Mouse (Mus musculus): ENCODE measurements around the gene Plcxd2.

Plcxd2 gene

DNA sequence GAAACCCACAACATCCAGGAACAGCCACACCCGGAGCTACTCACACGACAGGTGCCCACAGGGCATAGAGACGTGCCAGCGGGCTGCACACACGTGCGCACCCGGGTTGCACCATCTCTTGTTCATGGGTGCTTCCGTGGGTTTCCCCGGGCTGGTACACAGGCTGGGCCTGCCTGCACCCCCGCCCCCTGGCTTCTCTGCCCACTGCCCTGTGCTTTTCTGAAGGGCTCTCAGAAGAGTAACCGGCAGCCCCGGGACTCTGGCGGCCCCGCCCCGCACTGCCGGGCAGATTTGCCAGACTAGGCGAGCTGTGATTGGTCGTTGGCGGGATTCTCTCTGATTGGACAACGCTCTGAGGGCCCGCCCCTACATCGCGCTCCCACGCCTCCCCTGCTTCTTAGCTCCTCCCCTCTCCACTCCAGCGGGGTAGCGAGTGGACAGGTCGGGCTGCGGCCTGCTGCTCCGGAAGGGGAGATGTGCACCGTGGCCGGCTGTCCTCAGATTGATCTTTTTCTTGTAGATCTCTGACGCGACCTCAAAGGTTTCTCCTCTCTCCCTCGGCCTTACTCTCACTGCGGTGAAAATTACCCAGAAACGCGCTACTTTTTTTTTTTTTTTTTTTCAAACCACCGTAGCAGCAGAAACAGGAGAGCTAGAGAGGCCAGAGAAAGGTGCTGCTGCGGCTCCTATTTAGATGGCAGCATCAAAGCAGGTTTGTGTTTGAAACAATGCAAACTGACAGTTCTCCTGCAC lies at the start of gene Plcxd2:
Plcxd2 (minus strand) TSS at position 66 of the 753 bp plus-strand sequence.
- peak; percentile 92 to 93 for DNase-seq (ENCODE audit: low spot score in 2 of 2)

DNA sequence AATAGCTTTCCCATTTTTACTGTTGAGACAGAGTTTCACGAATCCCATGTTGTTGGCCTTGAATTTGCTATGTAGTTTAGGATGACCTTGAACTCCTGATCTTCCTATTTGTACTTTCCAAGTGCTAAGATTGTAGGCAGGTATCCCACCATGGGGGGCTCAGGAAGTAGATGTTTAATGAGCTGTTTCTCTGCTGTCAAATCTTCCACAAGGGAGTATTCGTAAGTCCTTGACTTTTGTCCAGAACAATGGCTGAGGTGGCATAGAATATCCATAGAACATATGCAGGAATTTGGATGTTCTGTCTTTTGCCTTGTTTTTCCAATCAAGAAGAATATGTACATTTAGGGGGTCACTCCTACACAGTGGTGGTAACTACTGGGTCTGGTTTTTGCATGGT lies 36.9 kb upstream of the Plcxd2 start:
- no peak for DNase-seq (ENCODE audit: low spot score in 2 of 2)

DNA sequence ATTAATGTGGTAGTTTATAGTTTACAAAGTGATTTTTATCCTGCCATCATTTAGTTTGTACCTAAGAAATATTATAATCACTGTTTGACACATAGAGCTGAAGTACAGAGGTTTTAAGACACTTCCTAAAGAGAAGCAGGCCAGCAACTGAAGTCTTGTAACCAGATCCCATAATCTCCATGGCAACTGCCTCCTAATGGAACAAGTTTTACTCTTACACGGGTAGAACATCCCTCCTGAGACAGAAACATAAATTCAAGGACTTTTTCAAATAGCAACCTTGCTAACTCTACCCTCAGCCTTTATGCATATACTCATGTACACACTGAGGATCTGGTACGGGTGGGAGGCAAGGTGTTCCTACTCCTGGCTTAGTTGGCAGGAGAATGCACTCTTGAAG lies 26.2 kb upstream of the Plcxd2 start:
- no peak for DNase-seq (ENCODE audit: low spot score in 2 of 2)

DNA sequence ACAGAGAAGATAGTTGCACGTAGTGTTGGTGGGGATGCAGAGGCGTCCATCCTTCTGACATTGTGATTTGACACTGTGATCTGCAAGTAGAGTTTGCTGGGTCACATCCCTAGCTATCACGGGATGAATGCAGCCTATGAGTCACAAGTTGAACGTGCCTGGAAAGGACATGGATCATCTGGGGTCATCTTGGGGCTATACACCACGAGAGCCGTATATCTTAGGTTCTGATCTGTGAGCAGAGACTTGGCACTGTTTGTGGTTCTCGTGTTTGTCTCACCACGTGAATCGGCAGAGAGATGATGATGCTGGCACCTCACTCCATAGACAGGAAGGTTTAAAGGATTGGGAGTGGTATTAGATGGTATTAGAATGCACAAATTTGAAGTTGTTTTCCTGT lies 23.9 kb upstream of the Plcxd2 start:
- DNase-seq (ENCODE audit: low spot score in 2 of 2), result no peak

DNA sequence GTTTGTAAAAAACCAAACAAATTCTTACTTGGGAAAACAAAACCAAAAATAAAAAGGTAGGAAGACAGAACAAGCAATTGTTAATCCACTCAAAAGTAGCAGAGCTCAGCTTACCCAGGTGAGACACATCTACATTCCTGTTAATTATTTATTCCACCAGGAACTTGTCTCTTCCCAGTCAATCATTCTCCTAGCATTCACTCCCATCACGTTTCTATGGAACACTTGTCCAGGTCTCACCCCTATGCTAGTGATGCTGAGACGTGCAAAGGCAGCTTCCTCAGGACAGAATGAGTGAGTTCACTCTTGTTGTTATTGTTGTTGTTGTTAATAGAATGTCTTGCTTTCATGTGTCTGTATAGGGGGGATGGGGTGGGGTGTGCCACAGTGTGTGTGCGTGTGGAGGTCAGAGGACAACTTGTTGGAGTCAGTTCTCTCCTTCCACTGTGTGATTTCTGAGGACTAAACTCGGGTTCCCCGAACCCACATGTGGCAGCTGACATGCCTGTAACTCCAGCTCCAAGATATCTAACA lies 13.0 kb upstream of the Plcxd2 start:
- DNase-seq (ENCODE audit: low spot score in 2 of 2), result no peak

DNA sequence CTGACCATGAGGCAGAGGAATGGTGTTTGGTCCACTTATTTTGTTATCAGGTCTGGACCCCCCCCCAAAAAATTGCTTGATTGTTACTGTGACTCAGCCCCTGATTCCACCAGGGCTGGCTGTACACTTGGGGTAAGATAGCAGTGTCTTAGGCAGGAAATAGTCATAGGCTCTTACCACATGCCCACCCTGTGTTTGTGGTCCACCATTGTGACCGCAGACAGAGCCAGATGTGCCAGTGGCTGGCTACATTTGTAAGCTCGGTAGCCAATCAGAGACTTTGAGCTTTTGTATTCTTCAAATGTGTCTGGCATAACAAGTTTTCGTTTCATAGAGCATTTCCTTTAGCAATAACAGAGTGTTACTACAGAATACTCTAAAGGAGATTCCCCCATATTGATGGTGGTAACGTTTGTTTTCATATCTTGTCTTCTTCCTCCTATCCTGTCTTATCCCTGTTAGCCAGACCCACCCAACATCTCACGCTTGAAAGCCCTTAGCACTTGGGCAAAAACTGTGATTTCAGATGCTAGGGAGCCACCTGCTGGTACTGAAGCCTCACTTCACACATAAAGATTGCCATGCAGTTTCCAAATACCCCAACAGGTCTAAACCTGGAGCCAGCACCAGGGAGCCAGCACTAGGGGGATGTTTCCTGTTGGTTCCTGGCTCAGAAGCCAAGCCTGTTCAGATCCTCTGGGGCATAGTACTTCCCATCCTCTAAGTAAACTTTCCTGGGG lies 12.3 kb upstream of the Plcxd2 start:
- DNase-seq (ENCODE audit: low spot score in 2 of 2), result peak in 1 of 2 experiments; percentile 22

DNA sequence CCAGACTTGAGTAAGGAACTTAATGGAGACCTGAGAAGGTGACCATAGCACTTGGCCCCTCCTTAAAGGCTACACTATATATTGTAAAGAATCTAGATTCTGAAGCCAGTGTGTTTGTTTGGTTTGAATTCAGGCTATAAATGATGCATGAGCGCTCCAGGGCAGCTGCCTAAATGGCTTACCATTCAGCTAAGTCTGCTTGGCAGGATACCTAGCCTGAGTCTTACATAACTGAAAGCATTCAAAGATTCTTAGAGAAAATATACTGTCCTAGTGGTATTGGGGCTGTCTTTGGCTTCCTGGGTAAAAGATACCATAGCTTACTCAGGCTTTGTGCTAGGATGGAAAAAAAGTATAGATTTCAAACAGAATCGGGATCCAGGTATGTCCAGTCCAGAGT lies 11.3 kb upstream of the Plcxd2 start:
- no peak for DNase-seq (ENCODE audit: low spot score in 2 of 2)

DNA sequence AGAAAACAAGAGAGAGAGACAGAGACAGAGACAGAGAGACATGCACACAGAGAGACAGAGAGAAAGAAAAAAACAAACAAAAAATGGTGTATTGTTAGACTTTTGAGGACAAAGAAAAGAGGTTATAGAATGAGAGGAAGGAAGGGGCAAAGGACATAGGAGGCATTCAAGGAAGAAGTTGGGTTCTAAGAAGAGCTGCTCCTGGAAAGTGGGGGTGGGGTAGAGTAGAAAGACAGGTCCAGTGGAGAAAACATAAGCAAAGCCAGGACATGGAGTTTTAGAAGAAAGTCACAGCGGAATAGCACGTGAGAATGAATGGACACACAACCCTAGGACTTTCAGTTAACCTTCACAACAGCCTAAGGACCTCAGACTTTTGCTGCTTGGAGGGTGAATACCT lies 10.4 kb upstream of the Plcxd2 start:
- DNase-seq (ENCODE audit: low spot score in 2 of 2), result no peak

DNA sequence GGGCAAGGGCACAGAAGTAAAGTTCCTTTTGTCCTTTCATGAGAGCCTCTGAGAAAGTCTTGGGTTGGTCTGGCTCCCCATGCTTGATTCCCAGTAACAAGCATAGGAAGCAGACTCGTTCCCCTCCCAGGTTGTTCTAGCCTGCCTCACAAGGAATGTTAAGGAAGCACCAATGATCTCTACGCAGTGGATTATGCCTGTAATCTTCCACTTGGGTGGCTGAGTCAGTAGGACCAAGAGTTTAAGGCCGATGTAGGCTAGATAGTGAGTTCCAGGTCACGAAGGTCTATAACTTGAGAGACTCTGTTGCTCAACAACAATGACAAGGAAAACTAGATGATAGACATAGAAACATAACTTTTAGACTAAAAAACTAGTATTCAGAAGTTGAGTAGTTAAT lies 9.8 kb upstream of the Plcxd2 start:
- DNase-seq (ENCODE audit: low spot score in 2 of 2), result no peak

DNA sequence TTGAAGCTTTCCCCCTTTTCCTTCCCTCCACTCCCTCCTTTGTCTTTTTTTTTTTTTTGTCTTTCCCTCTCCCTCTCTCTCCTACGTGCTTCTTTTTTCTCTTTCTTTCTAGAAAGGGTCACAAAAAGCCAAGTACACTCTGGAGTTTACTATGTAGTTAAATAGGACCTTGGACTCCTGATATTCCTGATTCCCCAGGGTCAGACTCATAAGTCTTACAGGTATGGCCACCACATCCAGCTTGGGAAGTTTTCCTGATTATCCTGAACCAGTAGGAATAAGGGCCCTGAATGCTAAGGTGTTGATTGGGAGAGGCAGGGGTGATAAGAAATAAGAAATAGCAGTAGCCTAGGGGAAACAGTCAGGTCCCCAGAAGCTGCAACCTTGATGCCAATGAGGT lies 9.3 kb upstream of the Plcxd2 start:
- DNase-seq (ENCODE audit: low spot score in 2 of 2), result no peak

DNA sequence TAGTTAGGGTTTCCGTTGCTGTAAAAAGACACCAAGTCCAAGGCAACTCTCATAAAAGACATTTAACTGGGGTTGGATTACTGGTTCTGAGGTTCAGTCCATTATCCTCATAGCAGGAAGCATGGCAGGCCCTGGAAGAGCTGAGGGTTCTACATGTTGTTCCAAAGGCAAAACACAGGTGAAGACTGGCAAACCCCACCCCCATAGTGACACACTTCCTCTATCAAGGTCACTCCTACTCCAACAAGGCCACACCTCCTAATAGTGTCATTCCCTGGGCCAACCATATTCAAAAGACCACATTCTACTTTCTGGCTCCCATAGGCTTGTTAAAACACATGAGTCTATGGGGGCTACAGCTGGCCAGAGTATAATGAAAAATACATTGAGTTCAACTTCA lies 1.7 kb upstream of the Plcxd2 start:
- DNase-seq (ENCODE audit: low spot score in 2 of 2), result no peak

DNA sequence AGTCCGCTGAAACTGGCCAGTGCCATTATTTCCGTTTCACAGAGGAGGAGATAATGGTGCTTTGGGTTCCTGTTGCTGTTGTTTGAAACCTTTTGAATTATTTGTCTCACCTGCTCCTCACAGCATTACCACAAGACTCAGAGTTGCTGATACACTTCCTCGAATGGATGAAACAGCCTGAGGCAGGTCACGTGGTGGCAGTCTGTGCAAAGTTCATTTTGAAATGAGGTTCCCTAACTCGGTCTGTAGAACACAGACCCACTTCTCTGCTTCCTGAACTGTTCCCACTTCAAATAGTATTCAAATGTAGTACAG lies 845 bp upstream of the Plcxd2 start:
- peak in 1 of 2 experiments; percentile 12 for DNase-seq (ENCODE audit: low spot score in 2 of 2)

DNA sequence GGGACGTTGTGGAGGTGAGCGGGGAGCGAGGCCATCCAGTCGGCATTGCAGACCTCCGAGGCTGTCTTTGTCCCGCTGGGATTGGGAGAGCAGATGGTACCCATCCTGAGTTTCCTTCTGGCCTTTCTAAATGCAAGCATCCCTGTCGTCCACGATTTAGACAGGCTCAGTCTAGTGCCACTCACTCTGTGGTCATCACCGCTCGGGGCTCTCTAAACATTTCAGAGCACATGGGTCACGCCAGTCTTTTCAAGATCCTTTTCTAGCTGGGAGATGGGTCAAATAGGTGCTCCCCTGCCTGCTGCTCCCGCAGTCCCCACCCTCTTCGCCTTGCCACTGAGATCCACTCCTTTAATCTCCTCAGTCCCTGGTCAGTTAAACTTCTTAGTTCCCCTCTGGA lies 301 bp downstream of the Plcxd2 start:
- no peak for DNase-seq (ENCODE audit: low spot score in 2 of 2)

DNA sequence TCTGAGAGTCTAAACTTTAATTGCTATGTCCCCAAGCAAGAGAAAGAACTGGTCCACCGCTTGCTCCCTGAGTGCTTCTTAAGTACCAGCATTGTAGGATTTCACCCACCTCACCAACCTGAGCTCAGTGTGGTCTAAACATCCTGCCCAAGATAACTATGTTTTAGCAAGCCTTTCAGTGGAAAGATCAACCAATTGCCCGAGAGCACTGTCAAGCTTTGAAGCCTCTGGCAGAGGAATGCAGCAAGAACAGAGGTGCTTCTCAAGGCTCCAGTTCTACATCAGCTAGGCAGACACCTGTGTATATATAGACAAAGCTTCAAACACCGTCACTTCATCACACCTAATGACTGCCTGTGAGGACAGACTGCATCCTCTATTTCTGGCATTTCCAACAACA lies 1.3 kb downstream of the Plcxd2 start:
- DNase-seq (ENCODE audit: low spot score in 2 of 2), result no peak

DNA sequence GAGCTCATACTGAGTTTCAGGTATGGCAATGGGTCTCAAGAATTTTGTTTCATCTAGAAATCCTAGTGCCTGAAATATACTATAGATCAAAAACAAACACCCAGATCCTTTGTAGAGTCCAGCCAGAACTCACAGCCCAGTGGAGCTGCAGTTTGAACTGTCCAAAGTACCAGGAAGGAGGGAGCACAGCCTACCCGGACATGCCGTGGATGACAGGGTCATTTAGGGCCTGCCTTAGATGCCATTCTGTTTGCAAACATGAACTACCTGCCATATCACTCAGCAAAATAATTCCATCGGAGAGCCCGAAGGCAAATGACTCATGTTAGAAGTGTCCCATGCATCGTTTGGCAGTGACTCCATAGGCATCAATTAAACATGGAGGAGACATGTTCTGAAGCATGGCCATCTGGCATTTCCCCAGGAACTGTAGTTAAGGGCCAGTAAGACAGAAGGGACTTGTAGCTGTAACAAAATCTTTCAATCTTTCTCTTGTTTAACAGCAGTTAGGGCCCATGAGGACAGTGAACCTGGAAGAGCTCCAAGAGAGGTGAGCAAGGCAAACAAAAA lies 1.9 kb downstream of the Plcxd2 start:
- DNase-seq (ENCODE audit: low spot score in 2 of 2), result no peak

DNA sequence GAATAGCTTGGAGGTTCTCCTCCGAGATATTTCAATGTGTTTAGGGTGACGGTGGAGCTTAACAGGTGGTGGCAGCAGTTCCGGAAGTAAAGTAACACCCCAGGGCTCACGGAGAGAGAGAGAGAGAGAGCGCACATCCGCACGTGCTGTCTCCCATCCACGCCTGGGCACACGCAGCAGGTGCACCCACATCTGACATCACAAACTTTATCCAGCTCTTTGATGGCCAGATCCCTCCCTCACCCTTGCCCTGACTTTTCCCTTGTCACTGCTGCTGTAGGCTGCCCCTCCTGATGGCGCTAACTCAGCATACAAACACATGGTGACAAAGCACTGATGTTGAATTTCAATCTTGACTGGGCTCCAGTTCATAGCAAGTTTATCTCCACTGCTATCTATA lies 3.8 kb downstream of the Plcxd2 start:
- no peak for DNase-seq (ENCODE audit: low spot score in 2 of 2)

DNA sequence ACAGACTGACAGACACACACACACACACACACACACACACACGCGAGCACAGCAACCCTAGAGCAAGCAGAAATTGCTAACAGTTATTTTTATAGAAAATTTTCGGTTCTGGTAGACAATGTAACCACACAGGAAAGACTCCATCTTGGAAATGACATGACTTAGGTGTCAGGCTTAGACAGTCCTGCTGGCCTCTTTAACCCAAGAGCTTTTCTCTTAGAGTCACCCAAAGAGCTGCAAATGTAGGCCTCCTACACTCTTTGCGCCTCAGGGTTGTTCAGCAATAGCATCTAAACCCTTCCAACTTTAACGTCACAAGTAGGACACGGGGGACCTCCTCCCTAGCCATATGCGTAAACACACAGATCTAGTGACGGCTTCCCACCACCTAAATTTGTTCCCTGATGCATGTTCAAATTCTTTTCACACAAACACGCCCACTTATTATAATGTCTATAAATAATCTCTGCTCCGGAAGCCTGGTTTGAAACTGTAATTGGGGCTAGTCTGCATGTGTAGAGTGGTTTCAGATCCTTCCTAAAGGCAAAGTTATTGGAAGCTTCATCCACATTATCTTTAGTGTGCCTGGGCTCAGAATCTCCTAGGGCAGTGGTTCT lies 8.4 kb downstream of the Plcxd2 start:
- DNase-seq (ENCODE audit: low spot score in 2 of 2), result no peak

DNA sequence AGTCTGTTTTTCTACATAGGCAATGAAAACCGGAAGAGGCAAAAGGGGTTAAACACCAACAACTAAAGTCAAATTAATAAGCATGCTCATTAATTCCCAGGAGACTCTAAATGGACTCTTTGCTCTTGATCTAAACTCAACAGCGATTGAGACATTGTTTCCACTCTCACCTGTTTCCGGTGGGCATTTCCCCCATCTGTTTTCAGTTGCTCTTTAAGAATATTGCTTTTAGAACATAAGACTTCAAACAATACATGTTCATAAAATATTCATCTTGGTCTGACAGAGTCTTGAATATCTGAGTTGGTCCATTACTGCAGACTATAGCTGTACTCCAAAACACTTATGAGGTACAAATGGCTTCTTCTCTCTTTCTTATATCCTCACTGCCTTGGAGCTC lies 9.0 kb downstream of the Plcxd2 start:
- no peak for DNase-seq (ENCODE audit: low spot score in 2 of 2)

DNA sequence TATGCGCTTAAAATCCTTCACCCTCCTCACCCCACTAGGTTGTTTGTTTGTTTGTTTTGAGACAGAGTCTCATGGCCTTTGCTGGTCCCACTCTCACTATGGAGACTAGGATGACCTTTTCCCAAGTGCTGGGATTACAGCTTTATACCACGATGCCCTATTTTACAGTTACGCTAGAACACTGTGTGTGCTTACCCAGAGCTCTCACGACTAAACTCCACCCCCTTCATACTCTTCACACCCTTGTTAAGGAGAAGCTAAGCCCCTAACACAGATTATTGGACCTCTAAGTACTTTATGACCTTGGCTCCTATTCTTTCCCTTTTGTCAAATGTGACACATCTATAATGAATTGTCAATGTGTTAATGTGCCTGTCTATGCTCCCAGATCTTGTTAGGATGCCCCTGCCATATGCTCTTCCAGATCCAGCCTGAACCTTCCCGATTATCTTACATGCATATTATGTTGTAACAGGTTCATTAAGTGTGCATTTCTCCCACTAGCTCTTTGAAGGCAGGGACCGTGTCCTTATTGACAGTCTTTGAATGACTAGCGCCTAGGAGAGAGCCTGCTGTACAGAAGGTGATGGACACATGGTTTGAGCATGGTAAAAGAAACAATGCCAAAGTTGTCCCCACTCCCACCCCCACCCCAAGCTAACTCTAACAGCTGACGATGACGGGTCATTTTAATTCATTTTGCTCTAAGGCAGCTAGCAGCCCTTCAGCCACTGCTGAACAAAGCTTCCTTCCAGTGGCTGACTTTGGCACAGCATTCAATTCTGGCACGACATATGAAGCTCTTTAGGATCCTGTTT lies 10.4 kb downstream of the Plcxd2 start:
- no peak for DNase-seq (ENCODE audit: low spot score in 2 of 2)

DNA sequence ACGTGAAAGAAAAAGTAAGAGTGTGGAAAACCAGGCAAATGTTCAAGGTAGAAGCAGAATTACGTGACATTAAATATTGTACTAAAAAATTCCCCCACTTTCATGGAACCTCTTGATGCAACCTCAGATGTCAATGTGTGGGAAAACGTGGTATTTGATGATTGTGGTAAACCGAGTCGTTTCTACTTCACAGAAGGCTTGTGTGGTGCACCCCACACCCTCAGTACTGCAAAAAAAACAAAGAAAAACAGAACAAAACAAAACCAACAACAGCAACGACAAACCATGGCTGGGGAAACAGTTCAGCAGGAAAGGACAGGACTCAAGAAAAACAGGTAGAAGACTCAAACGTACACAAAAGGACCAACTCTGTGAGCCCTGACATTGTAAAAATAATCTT lies 11.8 kb downstream of the Plcxd2 start:
- DNase-seq (ENCODE audit: low spot score in 2 of 2), result no peak

DNA sequence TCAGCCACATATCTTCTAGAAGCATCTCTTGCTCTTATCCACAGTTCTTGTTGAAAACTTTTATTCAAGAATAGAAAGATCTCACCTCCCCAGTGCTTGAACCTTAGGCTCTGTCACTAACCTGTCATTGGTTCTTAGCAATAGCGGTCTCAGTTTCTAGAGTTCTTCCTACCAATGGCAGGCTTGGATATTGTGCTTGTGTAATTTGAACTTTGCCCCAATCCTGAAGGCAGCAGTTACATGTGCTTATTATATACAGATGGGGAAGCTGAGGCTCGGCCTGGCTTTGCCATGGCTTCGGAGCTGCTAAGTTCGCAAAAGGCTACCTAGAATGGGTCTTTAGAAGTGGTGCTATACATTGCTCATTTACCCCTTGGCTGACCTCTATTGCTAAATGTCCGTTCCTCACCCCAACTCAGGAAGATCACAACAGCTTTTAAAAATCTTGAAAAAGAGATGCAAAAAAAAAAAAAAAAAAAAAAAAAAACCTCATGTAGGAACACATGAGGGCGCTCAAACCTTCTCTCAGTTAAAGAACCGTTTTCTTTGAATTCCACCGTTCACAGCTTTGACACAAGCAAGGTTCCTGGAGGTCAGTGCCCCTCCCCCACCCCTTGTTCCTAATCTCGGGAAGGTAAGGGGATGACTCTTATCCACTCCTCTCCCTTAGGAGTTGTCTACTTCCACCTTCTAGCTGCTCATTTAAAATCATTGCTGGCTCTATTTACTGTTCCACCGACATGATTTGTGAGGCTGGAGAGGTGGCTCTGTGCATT lies 18.9 kb downstream of the Plcxd2 start:
- DNase-seq (ENCODE audit: low spot score in 2 of 2), result no peak

Data from urinary bladder, adult 18-20 months (tissue).